Mouse (Mus musculus) large intestine, adult 2 months (tissue): ENCODE measurements around the gene Gdpd4. TPM values are rescaled to one million over a fixed set of nuclear protein-coding genes. Genes with fewer than 3 reads are reported as not detected.

Experiments used
- DNase-seq: peaks from one replicate; pipeline ENCODE4 v3.0.0-alpha.2; 2012; ENCODE audit warnings: low read depth, low spot score
- WGBS: fragments of 180-500 bp; shearing (Covaris S2); methylation state at CpG from one replicate; pipeline ENCODE4 v1.1.7; 2018; 5-methylcytosine and 5-hydroxymethylcytosine counted together
- polyA plus RNA-seq: library from polyadenylated mRNA; depleted of rRNA; stranded (reverse); fragments of >200 nt; gene quantifications from 2 replicates; pipeline ENCODE4 v1.2.3, GENCODE M21; 2012; rRNA removed

Gdpd4 gene
- not detected in 2 replicates for polyA plus RNA-seq

- WGBS, result 73% methylated on average over 12 of the region's 12 CpGs
Observed at GRCm38 (mm10) chr7:97919742-97920141, at the start of gene Gdpd4. TSS of gene Gdpd4 (plus strand) at chr7:97919955.

GRCm38 (mm10) chr7:97872396-97872795 lies 47.4 kb upstream of the Gdpd4 start:
- no peak for DNase-seq
- WGBS, result 90% methylated on average over 4 of the region's 4 CpGs

More at GRCm38 (mm10) chr7:97919742-97920141, at the start of gene Gdpd4:
- no peak for DNase-seq

GRCm38 (mm10) chr7:97873317-97873716 lies 46.4 kb upstream of the Gdpd4 start:
- no peak for DNase-seq

GRCm38 (mm10) chr7:97877846-97878538 lies 41.8 kb upstream of the Gdpd4 start:
- WGBS, result 84% methylated on average over 7 of the region's 7 CpGs
- DNase-seq, result no peak

GRCm38 (mm10) chr7:97911646-97912045 lies 8.1 kb upstream of the Gdpd4 start:
- DNase-seq, result no peak
- 79% methylated on average over 3 of the region's 3 CpGs for WGBS

GRCm38 (mm10) chr7:97914833-97915516 lies 4.8 kb upstream of the Gdpd4 start:
- WGBS, result 64% methylated on average over 2 of the region's 2 CpGs

GRCm38 (mm10) chr7:97925819-97926218 lies 6.1 kb downstream of the Gdpd4 start:
- no peak for DNase-seq
- 6% methylated on average over 1 of the region's 1 CpGs for WGBS

More at GRCm38 (mm10) chr7:97914833-97915516, 4.8 kb upstream of the Gdpd4 start:
- DNase-seq, result no peak

- no peak for DNase-seq
- 97% methylated on average over 5 of the region's 5 CpGs for WGBS
Observed at GRCm38 (mm10) chr7:97926978-97927377, 7.2 kb downstream of the Gdpd4 start.

GRCm38 (mm10) chr7:97944485-97944884 lies 24.7 kb downstream of the Gdpd4 start:
- WGBS, result 67% methylated on average over 1 of the region's 1 CpGs
- no peak for DNase-seq

- 46% methylated on average over 4 of the region's 4 CpGs for WGBS
- no peak for DNase-seq
Observed at GRCm38 (mm10) chr7:97972486-97972885, 52.7 kb downstream of the Gdpd4 start.

- WGBS, result 27% methylated on average over 1 of the region's 1 CpGs
- peak; percentile 4 for DNase-seq
Observed at GRCm38 (mm10) chr7:97977463-97977862, 57.7 kb downstream of the Gdpd4 start.

GRCm38 (mm10) chr7:97984108-97984834 lies 64.5 kb downstream of the Gdpd4 start:
- 43% methylated on average over 13 of the region's 13 CpGs for WGBS
- DNase-seq, result no peak

- 33% methylated on average over 7 of the region's 7 CpGs for WGBS
- no peak for DNase-seq
Observed at GRCm38 (mm10) chr7:98002617-98003016, 82.9 kb downstream of the Gdpd4 start.

GRCm38 (mm10) chr7:98048101-98048824 lies 128.5 kb downstream of the Gdpd4 start:
- DNase-seq, result no peak
- 59% methylated on average over 9 of the region's 9 CpGs for WGBS

- no peak for DNase-seq
- WGBS, result 19% methylated on average over 8 of the region's 8 CpGs
Observed at GRCm38 (mm10) chr7:98051980-98052379, 132.2 kb downstream of the Gdpd4 start.

- WGBS, result 84% methylated on average over 9 of the region's 9 CpGs
- DNase-seq, result no peak
Observed at GRCm38 (mm10) chr7:98054461-98054860, 134.7 kb downstream of the Gdpd4 start.

- no peak for DNase-seq
- WGBS, result 90% methylated on average over 8 of the region's 8 CpGs
Observed at GRCm38 (mm10) chr7:98054942-98055341, 135.2 kb downstream of the Gdpd4 start.

- WGBS, result 44% methylated on average over 11 of the region's 11 CpGs
- DNase-seq, result no peak
Observed at GRCm38 (mm10) chr7:98066229-98066628, 146.5 kb downstream of the Gdpd4 start.

- peak; percentile 68 for DNase-seq
- 27% methylated on average over 5 of the region's 5 CpGs for WGBS
Observed at GRCm38 (mm10) chr7:98071620-98072019, 151.9 kb downstream of the Gdpd4 start.

GRCm38 (mm10) chr7:98077453-98077852 lies 157.7 kb downstream of the Gdpd4 start:
- DNase-seq, result no peak
- 87% methylated on average over 11 of the region's 11 CpGs for WGBS
